Mouse (Mus musculus) neural tube, embryonic 11.5 days (tissue): Measurements from ENCODE around the gene Cep95. TPM values are rescaled to one million over a fixed set of nuclear protein-coding genes. Genes with fewer than 3 reads are reported as not detected.
"Not testable (repeated sequence)": the region's sequence is repeated elsewhere in the genome, so short reads cannot be mapped to it uniquely, and the experiment has no call there.

Experiments
- ATAC-seq: fragments of 200-750 bp; cut with Nextera tagmentation; 2 replicates; pipeline ENCODE4 v1.8.0; 2017; ENCODE audit warnings: moderate number of reproducible peaks, mild to moderate bottlenecking, moderate TSS enrichment, moderate library complexity; ENCODE audit not compliant: insufficient read depth, low FRiP score, low TSS enrichment
- DNase-seq: peaks from one replicate; pipeline ENCODE4 v3.0.0-alpha.2; 2015; ENCODE audit warnings: low spot score
- H3K27ac ChIP-seq: fragments of 300-500 bp; sonication (generic); 2 replicates; pipeline ENCODE4 v1.5.1; 2014; ENCODE audit warnings: low read depth, mild to moderate bottlenecking, low read length
- H3K27me3 ChIP-seq: fragments of 300-500 bp; sonication (generic); 2 replicates; pipeline ENCODE4 v1.6.1; 2014; ENCODE audit warnings: mild to moderate bottlenecking, low read length, mixed read lengths; ENCODE audit not compliant: control insufficient read depth, insufficient read depth
- H3K36me3 ChIP-seq: fragments of 300-500 bp; sonication (generic); 2 replicates; pipeline ENCODE4 v1.6.1; 2014; ENCODE audit warnings: mild to moderate bottlenecking, low read length, moderate library complexity, mixed read lengths; ENCODE audit not compliant: control insufficient read depth, insufficient read depth
- H3K4me1 ChIP-seq: fragments of 300-500 bp; sonication (generic); 2 replicates; pipeline ENCODE4 v1.6.1; 2014; ENCODE audit warnings: low read length, mixed read lengths; ENCODE audit not compliant: control insufficient read depth, insufficient read depth
- H3K4me2 ChIP-seq: fragments of 300-500 bp; sonication (generic); 2 replicates; pipeline ENCODE4 v1.6.1; 2014; ENCODE audit warnings: low read depth, mild to moderate bottlenecking, moderate library complexity
- H3K4me3 ChIP-seq: fragments of 300-500 bp; sonication (generic); 2 replicates; pipeline ENCODE4 v1.5.1; 2014; ENCODE audit warnings: low read depth, low read length
- H3K9ac ChIP-seq: fragments of 300-500 bp; sonication (generic); 2 replicates; pipeline ENCODE4 v1.6.1; 2014; ENCODE audit warnings: mild to moderate bottlenecking, low read length
- H3K9me3 ChIP-seq: fragments of 300-500 bp; sonication (generic); 2 replicates; pipeline ENCODE4 v1.6.1; 2016; ENCODE audit warnings: low read length; ENCODE audit not compliant: control insufficient read depth
- WGBS: fragments of 180-500 bp; shearing (Covaris S2); extraction: QIAGEN DNeasy Blood & Tissue Kit; methylation state at CpG from one replicate; pipeline ENCODE4 v1.1.7; 2014; 5-methylcytosine and 5-hydroxymethylcytosine counted together
- polyA plus RNA-seq: library from polyadenylated mRNA; unstranded; fragments of >200 nt; fragmentation: Nextera tagmentation; extraction: Ambion mirVana; gene quantifications from 2 replicates; pipeline ENCODE4 v1.2.1, GENCODE M21; 2014

Gene Cep95
- polyA plus RNA-seq, 1 experiment from 2014 or later: 19.0 TPM

- Histone ChIP-seq H3K4me2 (peak overlapping the region; percentile 48; the same call in 1 of the 2 replicates), H3K4me3 (peak overlapping the region; percentile 87), H3K4me1 (peaks cover 6% of the 10 kb centered on the region), H3K27ac (peak overlapping the region; percentile 97), H3K9me3 (no peaks in the 10 kb centered on the region), H3K36me3 (peaks cover 5% of the 10 kb centered on the region), H3K27me3 (no peaks in the 10 kb centered on the region), H3K9ac (peak overlapping the region; percentile 100)
- WGBS: under 1% methylated on average over 68 of the region's 79 CpGs
- DNase-seq: peak; percentile 98
- ATAC-seq: peak; percentile 78
Observed at GRCm38 (mm10) chr11:106788026-106788774, 852 bp upstream of the Cep95 start.

GRCm38 (mm10) chr11:106789649-106790048 lies 597 bp downstream of the Cep95 start:
- Histone ChIP-seq H3K4me3 (peak overlapping the region; percentile 87), H3K36me3 (peaks cover 3% of the 10 kb centered on the region; the same call in 1 of the 2 replicates), H3K27ac (peak overlapping the region; percentile 97), H3K9ac (peak overlapping the region; percentile 100), H3K4me1 (peaks cover 6% of the 10 kb centered on the region), H3K4me2 (peak overlapping the region; percentile 48), H3K27me3 (no peaks in the 10 kb centered on the region), H3K9me3 (no peaks in the 10 kb centered on the region)
- no peak for DNase-seq
- under 1% methylated on average over 6 of the region's 6 CpGs for WGBS
- no peak for ATAC-seq

- Histone ChIP-seq H3K4me2 (no peak overlapping the region), H3K36me3 (peaks cover 12% of the 10 kb centered on the region), H3K27me3 (no peaks in the 10 kb centered on the region), H3K9ac (no peak overlapping the region), H3K27ac (no peak overlapping the region), H3K4me1 (no peaks in the 10 kb centered on the region; the same call in 1 of the 2 replicates), H3K4me3 (no peak overlapping the region), H3K9me3 (no peaks in the 10 kb centered on the region)
- ATAC-seq (no peak), DNase-seq (no peak)
- WGBS: 72% methylated on average over 4 of the region's 4 CpGs
Observed at GRCm38 (mm10) chr11:106793846-106794245, 4.8 kb downstream of the Cep95 start.

- H3K4me1 ChIP-seq: no peaks in the 10 kb centered on the region
- no peak overlapping the region for H3K27ac ChIP-seq
- no peaks in the 10 kb centered on the region for H3K27me3 ChIP-seq
- no peak overlapping the region for H3K4me3 ChIP-seq
- WGBS: 62% methylated on average over 9 of the region's 9 CpGs
- H3K36me3 ChIP-seq: peaks cover 23% of the 10 kb centered on the region
- no peak overlapping the region for H3K9ac ChIP-seq
- no peak overlapping the region for H3K4me2 ChIP-seq
- DNase-seq: no peak
- no peaks in the 10 kb centered on the region for H3K9me3 ChIP-seq
- ATAC-seq: no peak
Observed at GRCm38 (mm10) chr11:106795679-106796078, 6.6 kb downstream of the Cep95 start.

GRCm38 (mm10) chr11:106802069-106802627 lies 13.1 kb downstream of the Cep95 start:
- 91% methylated on average over 10 of the region's 10 CpGs for WGBS
- Histone ChIP-seq H3K4me2 (no peak overlapping the region), H3K9ac (no peak overlapping the region), H3K4me3 (no peak overlapping the region), H3K27me3 (no peaks in the 10 kb centered on the region), H3K27ac (no peak overlapping the region), H3K36me3 (peaks cover 28% of the 10 kb centered on the region), H3K4me1 (no peaks in the 10 kb centered on the region), H3K9me3 (no peaks in the 10 kb centered on the region)
- ATAC-seq: no peak
- DNase-seq: no peak

GRCm38 (mm10) chr11:106807442-106807841 lies 18.4 kb downstream of the Cep95 start:
- WGBS: 50% methylated on average over 1 of the region's 1 CpGs
- not testable (repeated sequence) for H3K36me3 ChIP-seq, H3K27ac ChIP-seq

GRCm38 (mm10) chr11:106812410-106813136 lies 23.5 kb downstream of the Cep95 start:
- 92% methylated on average over 7 of the region's 7 CpGs for WGBS
- ATAC-seq: no peak
- Histone ChIP-seq H3K9me3 (no peaks in the 10 kb centered on the region), H3K4me2 (no peak overlapping the region), H3K4me1 (no peaks in the 10 kb centered on the region), H3K27ac (no peak overlapping the region), H3K27me3 (no peaks in the 10 kb centered on the region), H3K9ac (no peak overlapping the region), H3K36me3 (peaks cover 14% of the 10 kb centered on the region), H3K4me3 (no peak overlapping the region)
- DNase-seq: no peak

More at GRCm38 (mm10) chr11:106807442-106807841, 18.4 kb downstream of the Cep95 start:
- not testable (repeated sequence) for H3K27me3 ChIP-seq, H3K9ac ChIP-seq, ATAC-seq, H3K4me3 ChIP-seq, H3K4me2 ChIP-seq, H3K4me1 ChIP-seq, H3K9me3 ChIP-seq, DNase-seq

GRCm38 (mm10) chr11:106814601-106815320 lies 25.7 kb downstream of the Cep95 start:
- Histone ChIP-seq H3K4me3 (no peak overlapping the region), H3K4me1 (no peaks in the 10 kb centered on the region), H3K27ac (no peak overlapping the region), H3K36me3 (peaks cover 16% of the 10 kb centered on the region), H3K27me3 (no peaks in the 10 kb centered on the region), H3K9ac (no peak overlapping the region), H3K4me2 (no peak overlapping the region), H3K9me3 (no peaks in the 10 kb centered on the region)
- WGBS: 79% methylated on average over 14 of the region's 14 CpGs
- ATAC-seq (no peak), DNase-seq (no peak)
